25 mouse cellular contexts compared by ENCODE assay signal in genomic region chr16:92330966-92331365, GRCm38 (mm10). TPM values are rescaled to one million over a fixed set of nuclear protein-coding genes. Genes with fewer than 3 reads are reported as not detected.
A peak's percentile ranks its signal among the peaks of the same experiment; 100 is the strongest.
DNase-seq lines count a peak whose midpoint lies in the region; ATAC-seq and TF ChIP-seq lines count a peak whose summit lies in the region.
"Had no signal": no experiment of that assay in that cellular context is flagged by ENCODE, and none has a peak within 500 bp of the region (broad histone marks: within the 10 kb centered on the region; RNA-seq: fewer than 3 reads in every experiment).

No protein-coding gene starts in this region.

- no peak overlapping the region for H3K9ac ChIP-seq in heart, postnatal 0 days (replicated peaks; ENCODE audit: low read depth, low read length)
- H3K9ac ChIP-seq: neural tube, embryonic 15.5 days had no signal

- 49% methylated on average over 5 of the region's 5 CpGs for WGBS in heart, postnatal 0 days
- WGBS in embryonic facial prominence, embryonic 10.5 days: 81% methylated on average over 5 of the region's 5 CpGs

- TF ChIP-seq CTCF in heart, postnatal 0 days (IDR thresholded peaks at IDR 0.05; ENCODE audit: low read depth): no peak

- peak; percentile 21; the same call in 1 of the 2 replicates for ATAC-seq in heart, postnatal 0 days (ENCODE audit: insufficient read depth, low read depth)
- ATAC-seq in CD4-positive, CD25-positive, alpha-beta regulatory T cell, adult 4 months: no peak
- ATAC-seq: lung, postnatal 0 days had no signal

- no peaks in the 10 kb centered on the region for H3K9me3 ChIP-seq in heart, postnatal 0 days (replicated peaks; ENCODE audit: control insufficient read depth, low read length)
- no peaks in the 10 kb centered on the region for H3K9me3 ChIP-seq in embryonic facial prominence, embryonic 10.5 days
- H3K9me3 ChIP-seq: neural tube, embryonic 15.5 days had no signal

- peaks cover 8% of the 10 kb centered on the region; the same call in 1 of the 2 replicates for H3K4me1 ChIP-seq in heart, postnatal 0 days (ENCODE audit: control insufficient read depth, insufficient read depth)
- H3K4me1 ChIP-seq in embryonic facial prominence, embryonic 10.5 days: peaks cover 30% of the 10 kb centered on the region

- no peak for TF ChIP-seq EP300 in heart, postnatal 0 days (IDR thresholded peaks at IDR 0.05; ENCODE audit: low read depth)

- H3K4me2 ChIP-seq in heart, postnatal 0 days (ENCODE audit: low read depth, low read length): no peak overlapping the region
- H3K4me2 ChIP-seq: neural tube, embryonic 15.5 days had no signal

- H3K27me3 ChIP-seq in heart, postnatal 0 days (ENCODE audit: control insufficient read depth, insufficient read depth, low read length): no peaks in the 10 kb centered on the region
- H3K27me3 ChIP-seq in embryonic facial prominence, embryonic 10.5 days (replicated peaks; ENCODE audit: low read depth, poor library complexity, severe bottlenecking): peaks cover 11% of the 10 kb centered on the region; the same call in 1 of the 2 replicates
- H3K27me3 ChIP-seq: neural tube, embryonic 15.5 days had no signal

- peak; percentile 86 for DNase-seq in heart, adult 11 months
- no peak for DNase-seq in heart, postnatal 36 days
- no peak for DNase-seq in heart, postnatal 0 days (ENCODE audit: low spot score)
- DNase-seq in heart, postnatal 10 days: no peak
- DNase-seq in cerebellum, adult 8-10 months: peak; percentile 45
- no peak for DNase-seq in embryonic facial prominence, embryonic 10.5 days (ENCODE audit: low spot score)
- no peak for DNase-seq in spleen, adult 12 weeks (ENCODE audit: low spot score)
- DNase-seq: adrenal gland, postnatal 14 days; gastrocnemius, postnatal 10 days; layer of hippocampus, postnatal 36 days; midbrain, embryonic 14.5 days; right cerebral cortex, postnatal 4 days; thymus, postnatal 36 days had no signal

- H3K4me3 ChIP-seq in heart, postnatal 0 days (ENCODE audit: low read depth, low read length): no peak overlapping the region
- no peak overlapping the region for H3K4me3 ChIP-seq in embryonic facial prominence, embryonic 10.5 days
- H3K4me3 ChIP-seq: myocyte; neural tube, embryonic 15.5 days had no signal

- H3K36me3 ChIP-seq in heart, postnatal 0 days (replicated peaks; ENCODE audit: control insufficient read depth, insufficient read depth, low read length): no peaks in the 10 kb centered on the region
- no peaks in the 10 kb centered on the region for H3K36me3 ChIP-seq in embryonic facial prominence, embryonic 10.5 days (replicated peaks)
- H3K36me3 ChIP-seq: neural tube, embryonic 15.5 days had no signal

- H3K27ac ChIP-seq in heart, postnatal 0 days (ENCODE audit: low read depth): peak overlapping the region; percentile 12; the same call in 1 of the 2 replicates
- H3K27ac ChIP-seq in embryonic facial prominence, embryonic 10.5 days (replicated peaks): peak overlapping the region; percentile 51; the same call in 1 of the 2 replicates
- H3K27ac ChIP-seq: kidney, postnatal 0 days; neural tube, embryonic 15.5 days had no signal

- intact Hi-C loops in heart, postnatal 36 days (cut with DNase I): no loop called here
- intact Hi-C loops in heart, postnatal 10 days (cut with DNase I): no loop called here

RNA-seq across cellular contexts. Expression of gene Fam243, which starts 9.7 kb away (rescaled TPM):
- under 1 TPM; 0.43 to 0.50 TPM for total RNA-seq in heart, postnatal 36 days (2021)
- total RNA-seq in heart, postnatal 0 days (2014; rRNA removed; ENCODE audit: low replicate concordance): not detected in 2 replicates
- polyA plus RNA-seq in heart, postnatal 0 days (2015; fragmentation: Nextera tagmentation; extraction: Ambion mirVana): 0.05 TPM in 1 of 2 replicates, not detected in the other
- 1 to 10 TPM in 1 of 2 experiments, under 1 TPM in 1; 0.62 to 1.2 TPM for total RNA-seq in heart, postnatal 10 days (2021)
- not detected in 2 replicates for polyA plus RNA-seq in embryonic facial prominence, embryonic 10.5 days (2016; fragmentation: Nextera tagmentation; extraction: Ambion mirVana)
- polyA plus RNA-seq in CD4-positive, CD25-positive, alpha-beta regulatory T cell, adult 4 months (2017; shearing (Covaris generic)): not detected
- total RNA-seq: adrenal gland, postnatal 14 days; gastrocnemius, postnatal 10 days; layer of hippocampus, adult 18-20 months; layer of hippocampus, postnatal 36 days; left cerebral cortex, postnatal 25 days; liver, adult 2 months; megakaryocyte, adult 5-6 weeks had no signal
- polyA plus RNA-seq: forebrain, embryonic 11.5 days; hindbrain, embryonic 11.5 days; intestine, embryonic 14.5 days; liver, adult 2 months; lung, postnatal 0 days; midbrain, embryonic 14.5 days; myocyte; neural tube, embryonic 15.5 days had no signal

RNA-seq across cellular contexts. Expression of gene Kcne1, which starts 28.3 kb away (rescaled TPM):
- 10 to 100 TPM; 19.8 to 21.3 TPM for total RNA-seq in heart, postnatal 36 days (2021)
- total RNA-seq in heart, postnatal 0 days (2014; rRNA removed; ENCODE audit: low replicate concordance): 182 and 283 TPM in 2 replicates
- polyA plus RNA-seq in heart, postnatal 0 days (2015; fragmentation: Nextera tagmentation; extraction: Ambion mirVana): 324 and 415 TPM in 2 replicates
- 100 to 1,000 TPM; 415 to 442 TPM for total RNA-seq in heart, postnatal 10 days (2021)
- polyA plus RNA-seq in embryonic facial prominence, embryonic 10.5 days (2016; fragmentation: Nextera tagmentation; extraction: Ambion mirVana): 0.29 and 1.1 TPM in 2 replicates
- not detected for polyA plus RNA-seq in CD4-positive, CD25-positive, alpha-beta regulatory T cell, adult 4 months (2017; shearing (Covaris generic))
- total RNA-seq: adrenal gland, postnatal 14 days; gastrocnemius, postnatal 10 days; layer of hippocampus, adult 18-20 months; layer of hippocampus, postnatal 36 days; left cerebral cortex, postnatal 25 days; liver, adult 2 months; megakaryocyte, adult 5-6 weeks had no signal
- polyA plus RNA-seq: intestine, embryonic 14.5 days; liver, adult 2 months; midbrain, embryonic 14.5 days; myocyte had no signal

RNA-seq across cellular contexts. Expression of gene Smim11, which starts 29.9 kb away (rescaled TPM):
- 10 to 100 TPM; 76.2 to 84.5 TPM for total RNA-seq in heart, postnatal 36 days (2021)
- 12.3 and 17.5 TPM in 2 replicates for total RNA-seq in heart, postnatal 0 days (2014; rRNA removed; ENCODE audit: low replicate concordance)
- polyA plus RNA-seq in heart, postnatal 0 days (2015; fragmentation: Nextera tagmentation; extraction: Ambion mirVana): 165 and 187 TPM in 2 replicates
- 10 to 100 TPM; 48.9 to 54.0 TPM for total RNA-seq in heart, postnatal 10 days (2021)
- 122 and 125 TPM in 2 replicates for polyA plus RNA-seq in embryonic facial prominence, embryonic 10.5 days (2016; fragmentation: Nextera tagmentation; extraction: Ambion mirVana)
- polyA plus RNA-seq in CD4-positive, CD25-positive, alpha-beta regulatory T cell, adult 4 months (2017; shearing (Covaris generic)): 100 to 1,000 TPM; 134 to 149 TPM

RNA-seq across cellular contexts. Expression of gene Kcne2, which starts 38.8 kb away (rescaled TPM):
- not detected for total RNA-seq in heart, postnatal 36 days (2021)
- total RNA-seq in heart, postnatal 0 days (2014; rRNA removed; ENCODE audit: low replicate concordance): 1.6 and 3.7 TPM in 2 replicates
- 1.5 and 1.8 TPM in 2 replicates for polyA plus RNA-seq in heart, postnatal 0 days (2015; fragmentation: Nextera tagmentation; extraction: Ambion mirVana)
- not detected for total RNA-seq in heart, postnatal 10 days (2021)
- 0.38 and 0.47 TPM in 2 replicates for polyA plus RNA-seq in embryonic facial prominence, embryonic 10.5 days (2016; fragmentation: Nextera tagmentation; extraction: Ambion mirVana)
- polyA plus RNA-seq in CD4-positive, CD25-positive, alpha-beta regulatory T cell, adult 4 months (2017; shearing (Covaris generic)): not detected
- total RNA-seq: adrenal gland, postnatal 14 days; gastrocnemius, postnatal 10 days; liver, adult 2 months; megakaryocyte, adult 5-6 weeks had no signal
- polyA plus RNA-seq: liver, adult 2 months; myocyte had no signal

Comparison
In these comparisons a context has a peak if more than half of its experiments do, and no peak if none do; other contexts are left out.
1. DNase-seq: peak in heart, adult 11 months (single experiment) and cerebellum, adult 8-10 months (single experiment); none in heart, postnatal 36 days (0 of 2), heart, postnatal 0 days (single experiment), heart, postnatal 10 days (0 of 2), embryonic facial prominence, embryonic 10.5 days (single experiment) and spleen, adult 12 weeks (single experiment).